Mouse (Mus musculus): ENCODE measurements around the gene Mrvi1. TPM values are rescaled to one million over a fixed set of nuclear protein-coding genes. Genes with fewer than 3 reads are reported as not detected.

The Mrvi1 gene
- polyA plus RNA-seq, 1 experiment from 2014 or later: 1.3 TPM

- 88% methylated on average over 3 of the region's 3 CpGs for WGBS
- no peak overlapping the region for H3K9ac ChIP-seq
- no peaks in the 10 kb centered on the region for H3K27me3 ChIP-seq
- no peaks in the 10 kb centered on the region for H3K4me1 ChIP-seq
- no peaks in the 10 kb centered on the region for H3K36me3 ChIP-seq
- H3K27ac ChIP-seq: no peak overlapping the region
- H3K4me2 ChIP-seq (replicated peaks): no peak overlapping the region
- H3K4me3 ChIP-seq: no peak overlapping the region
- no peaks in the 10 kb centered on the region for H3K9me3 ChIP-seq (replicated peaks)
- ATAC-seq (ENCODE audit: low FRiP score): no peak
Observed at GRCm38 (mm10) chr7:110948579-110948978, 33.7 kb downstream of the Mrvi1 start.

GRCm38 (mm10) chr7:110947616-110948015 is 34.6 kb downstream of the Mrvi1 start:
- H3K4me3 ChIP-seq: no peak overlapping the region
- H3K36me3 ChIP-seq: no peaks in the 10 kb centered on the region
- no peak overlapping the region for H3K27ac ChIP-seq
- no peaks in the 10 kb centered on the region for H3K27me3 ChIP-seq
- no peak overlapping the region for H3K4me2 ChIP-seq (replicated peaks)
- ATAC-seq (ENCODE audit: low FRiP score): no peak
- WGBS: 90% methylated on average over 6 of the region's 6 CpGs
- H3K4me1 ChIP-seq: no peaks in the 10 kb centered on the region
- H3K9ac ChIP-seq: no peak overlapping the region
- H3K9me3 ChIP-seq (replicated peaks): no peaks in the 10 kb centered on the region

- 77% methylated on average over 6 of the region's 6 CpGs for WGBS
- H3K27me3 ChIP-seq: no peaks in the 10 kb centered on the region
- H3K9ac ChIP-seq: no peak overlapping the region
- no peak overlapping the region for H3K27ac ChIP-seq
- H3K9me3 ChIP-seq (replicated peaks): no peaks in the 10 kb centered on the region
- H3K4me2 ChIP-seq (replicated peaks): no peak overlapping the region
- H3K4me3 ChIP-seq: no peak overlapping the region
- ATAC-seq (ENCODE audit: low FRiP score): no peak
- H3K4me1 ChIP-seq: peaks cover 4% of the 10 kb centered on the region; the same call in 1 of the 2 replicates
- H3K36me3 ChIP-seq: no peaks in the 10 kb centered on the region
Observed at GRCm38 (mm10) chr7:110946731-110947130, 35.5 kb downstream of the Mrvi1 start.

GRCm38 (mm10) chr7:110944321-110944720 is 37.9 kb downstream of the Mrvi1 start:
- Histone ChIP-seq H3K27me3 (no peaks in the 10 kb centered on the region), H3K4me3 (no peak overlapping the region), H3K9me3 (replicated peaks) (no peaks in the 10 kb centered on the region), H3K4me1 (peaks cover 6% of the 10 kb centered on the region; the same call in 1 of the 2 replicates), H3K36me3 (no peaks in the 10 kb centered on the region), H3K9ac (no peak overlapping the region), H3K4me2 (replicated peaks) (no peak overlapping the region), H3K27ac (no peak overlapping the region)
- 90% methylated on average over 5 of the region's 5 CpGs for WGBS
- ATAC-seq (ENCODE audit: low FRiP score): no peak

- Histone ChIP-seq H3K4me1 (peaks cover 6% of the 10 kb centered on the region; the same call in 1 of the 2 replicates), H3K27ac (no peak overlapping the region), H3K9ac (no peak overlapping the region), H3K9me3 (replicated peaks) (no peaks in the 10 kb centered on the region), H3K4me3 (no peak overlapping the region), H3K27me3 (no peaks in the 10 kb centered on the region), H3K36me3 (no peaks in the 10 kb centered on the region), H3K4me2 (replicated peaks) (no peak overlapping the region)
- ATAC-seq (ENCODE audit: low FRiP score): no peak
- 64% methylated on average over 6 of the region's 6 CpGs for WGBS
Observed at GRCm38 (mm10) chr7:110941701-110942530, 40.3 kb downstream of the Mrvi1 start.

GRCm38 (mm10) chr7:110941116-110941521 is 41.1 kb downstream of the Mrvi1 start:
- ATAC-seq (ENCODE audit: low FRiP score): no peak
- Histone ChIP-seq H3K4me3 (no peak overlapping the region), H3K27ac (no peak overlapping the region), H3K9ac (no peak overlapping the region), H3K9me3 (replicated peaks) (no peaks in the 10 kb centered on the region), H3K36me3 (no peaks in the 10 kb centered on the region), H3K4me2 (replicated peaks) (no peak overlapping the region), H3K27me3 (no peaks in the 10 kb centered on the region), H3K4me1 (peaks cover 6% of the 10 kb centered on the region; the same call in 1 of the 2 replicates)
- 96% methylated on average over 4 of the region's 4 CpGs for WGBS

GRCm38 (mm10) chr7:110935815-110936762 is 46.2 kb downstream of the Mrvi1 start:
- Histone ChIP-seq H3K4me3 (no peak overlapping the region), H3K4me1 (no peaks in the 10 kb centered on the region), H3K27ac (no peak overlapping the region), H3K27me3 (no peaks in the 10 kb centered on the region), H3K9ac (no peak overlapping the region), H3K36me3 (no peaks in the 10 kb centered on the region), H3K4me2 (replicated peaks) (no peak overlapping the region), H3K9me3 (replicated peaks) (no peaks in the 10 kb centered on the region)
- WGBS: 92% methylated on average over 6 of the region's 6 CpGs
- no peak for ATAC-seq (ENCODE audit: low FRiP score)

- no peak overlapping the region for H3K27ac ChIP-seq
- H3K27me3 ChIP-seq: no peaks in the 10 kb centered on the region
- no peaks in the 10 kb centered on the region for H3K4me1 ChIP-seq
- no peak for ATAC-seq (ENCODE audit: low FRiP score)
- H3K9ac ChIP-seq: no peak overlapping the region
- no peaks in the 10 kb centered on the region for H3K36me3 ChIP-seq
- H3K4me2 ChIP-seq (replicated peaks): no peak overlapping the region
- no peak overlapping the region for H3K4me3 ChIP-seq
- H3K9me3 ChIP-seq (replicated peaks): no peaks in the 10 kb centered on the region
- 76% methylated on average over 2 of the region's 2 CpGs for WGBS
Observed at GRCm38 (mm10) chr7:110933999-110934398, 48.3 kb downstream of the Mrvi1 start.

- H3K9me3 ChIP-seq (replicated peaks): no peaks in the 10 kb centered on the region
- no peak overlapping the region for H3K4me3 ChIP-seq
- H3K9ac ChIP-seq: no peak overlapping the region
- no peaks in the 10 kb centered on the region for H3K27me3 ChIP-seq
- no peaks in the 10 kb centered on the region for H3K36me3 ChIP-seq
- WGBS: 90% methylated on average over 3 of the region's 3 CpGs
- ATAC-seq (ENCODE audit: low FRiP score): no peak
- no peaks in the 10 kb centered on the region for H3K4me1 ChIP-seq
- no peak overlapping the region for H3K27ac ChIP-seq
- H3K4me2 ChIP-seq (replicated peaks): no peak overlapping the region
Observed at GRCm38 (mm10) chr7:110933329-110933728, 48.9 kb downstream of the Mrvi1 start.

- Histone ChIP-seq H3K4me1 (no peaks in the 10 kb centered on the region), H3K4me3 (no peak overlapping the region), H3K9ac (no peak overlapping the region), H3K27ac (no peak overlapping the region), H3K27me3 (no peaks in the 10 kb centered on the region), H3K9me3 (replicated peaks) (no peaks in the 10 kb centered on the region), H3K4me2 (replicated peaks) (no peak overlapping the region), H3K36me3 (no peaks in the 10 kb centered on the region)
- ATAC-seq (ENCODE audit: low FRiP score): no peak
- 28% methylated on average over 3 of the region's 3 CpGs for WGBS
Observed at GRCm38 (mm10) chr7:110930118-110930854, 52.0 kb downstream of the Mrvi1 start.

- no peaks in the 10 kb centered on the region for H3K4me1 ChIP-seq
- no peaks in the 10 kb centered on the region for H3K9me3 ChIP-seq (replicated peaks)
- H3K4me2 ChIP-seq (replicated peaks): no peak overlapping the region
- H3K4me3 ChIP-seq: no peak overlapping the region
- no peak overlapping the region for H3K27ac ChIP-seq
- H3K36me3 ChIP-seq: no peaks in the 10 kb centered on the region
- no peak for ATAC-seq (ENCODE audit: low FRiP score)
- no peaks in the 10 kb centered on the region for H3K27me3 ChIP-seq
- no peak overlapping the region for H3K9ac ChIP-seq
- 83% methylated on average over 4 of the region's 4 CpGs for WGBS
Observed at GRCm38 (mm10) chr7:110926562-110926961, 55.7 kb downstream of the Mrvi1 start.

Data from hindbrain, embryonic 12.5 days (tissue).